In genomic region chr9:114978281-114979111, GRCm38 (mm10) we compare ENCODE assay signal across 8 mouse cellular contexts. TPM values are rescaled to one million over a fixed set of nuclear protein-coding genes. Genes with fewer than 3 reads are reported as not detected.
DNase-seq lines count a peak whose midpoint lies in the region; ATAC-seq and TF ChIP-seq lines count a peak whose summit lies in the region.

Osbpl10 (plus strand) TSS chr9:114978569.

- TF ChIP-seq CTCF in midbrain, postnatal 0 days (IDR thresholded peaks at IDR 0.05): peak; percentile 59

- peak within 1 kb of the TSS; percentile 80 for H3K4me3 ChIP-seq in heart, embryonic 12.5 days
- peak within 1 kb of the TSS; percentile 78 for H3K4me3 ChIP-seq in kidney, embryonic 16.5 days (ENCODE audit: low read length)
- H3K4me3 ChIP-seq in midbrain, postnatal 0 days (ENCODE audit: low read depth, low read length): peak within 1 kb of the TSS; percentile 76

- peak within 1 kb of the TSS; percentile 85 for H3K4me2 ChIP-seq in heart, embryonic 12.5 days
- peak within 1 kb of the TSS; percentile 94 for H3K4me2 ChIP-seq in kidney, embryonic 16.5 days (replicated peaks; ENCODE audit: low read depth, low read length)
- peak within 1 kb of the TSS; percentile 75 for H3K4me2 ChIP-seq in midbrain, postnatal 0 days (ENCODE audit: low read depth, low read length, poor library complexity, severe bottlenecking)

- H3K4me1 ChIP-seq in heart, embryonic 12.5 days (replicated peaks): peaks cover 20% of the 10 kb centered on the region
- H3K4me1 ChIP-seq in kidney, embryonic 16.5 days (ENCODE audit: insufficient read depth, low read length): peaks cover 21% of the 10 kb centered on the region
- peaks cover 9% of the 10 kb centered on the region; the same call in 1 of the 2 replicates for H3K4me1 ChIP-seq in midbrain, postnatal 0 days (ENCODE audit: insufficient read depth, low read length)

- no peaks in the 10 kb centered on the region for H3K36me3 ChIP-seq in heart, embryonic 12.5 days
- no peaks in the 10 kb centered on the region for H3K36me3 ChIP-seq in kidney, embryonic 16.5 days (ENCODE audit: insufficient read depth, low read length)
- no peaks in the 10 kb centered on the region for H3K36me3 ChIP-seq in midbrain, postnatal 0 days (ENCODE audit: insufficient read depth, low read length)

- peaks cover 11% of the 10 kb centered on the region for H3K27me3 ChIP-seq in heart, embryonic 12.5 days (replicated peaks)
- H3K27me3 ChIP-seq in kidney, embryonic 16.5 days (ENCODE audit: insufficient read depth, low read length): no peaks in the 10 kb centered on the region
- H3K27me3 ChIP-seq in midbrain, postnatal 0 days (ENCODE audit: insufficient read depth, low read length): no peaks in the 10 kb centered on the region; the same call in 1 of the 2 replicates

- H3K27ac ChIP-seq in heart, embryonic 12.5 days (ENCODE audit: poor library complexity, severe bottlenecking): peak within 1 kb of the TSS; percentile 78
- peak within 1 kb of the TSS; percentile 85 for H3K27ac ChIP-seq in kidney, embryonic 16.5 days (ENCODE audit: low read length)
- H3K27ac ChIP-seq in midbrain, postnatal 0 days (ENCODE audit: low read depth, low read length): peak within 1 kb of the TSS; percentile 65

- no peaks in the 10 kb centered on the region for H3K9me3 ChIP-seq in heart, embryonic 12.5 days (replicated peaks)
- no peaks in the 10 kb centered on the region for H3K9me3 ChIP-seq in kidney, embryonic 16.5 days (ENCODE audit: low read length)
- no peaks in the 10 kb centered on the region for H3K9me3 ChIP-seq in midbrain, postnatal 0 days (ENCODE audit: low read length)

- under 1% methylated on average over 63 of the region's 86 CpGs for WGBS in heart, embryonic 12.5 days
- WGBS in kidney, embryonic 16.5 days: under 1% methylated on average over 58 of the region's 86 CpGs
- WGBS in midbrain, postnatal 0 days: under 1% methylated on average over 48 of the region's 86 CpGs

- ATAC-seq in heart, embryonic 12.5 days (ENCODE audit: insufficient number of reproducible peaks, low FRiP score): peak; percentile 78
- ATAC-seq in kidney, embryonic 16.5 days (ENCODE audit: low FRiP score, low TSS enrichment): peak; percentile 89
- peak; percentile 79 for ATAC-seq in midbrain, postnatal 0 days (ENCODE audit: low FRiP score)

- DNase-seq in layer of hippocampus, adult 11-12 months (ENCODE audit: low spot score): peak; percentile 83
- DNase-seq in layer of hippocampus, adult 9-10 months (ENCODE audit: low spot score): no peak
- DNase-seq in fibroblast of lung, adult 2 months (ENCODE audit: low read depth): peak; percentile 40
- peak; percentile 58 for DNase-seq in liver
- peak; percentile 78 for DNase-seq in midbrain, postnatal 0 days (ENCODE audit: low spot score)
- peak; percentile 65 for DNase-seq in telencephalon, adult 2 months (ENCODE audit: low read depth, low spot score)

- peak within 1 kb of the TSS; percentile 85 for H3K9ac ChIP-seq in heart, embryonic 12.5 days
- H3K9ac ChIP-seq in kidney, embryonic 16.5 days (replicated peaks; ENCODE audit: low read length): peak within 1 kb of the TSS; percentile 84
- peak within 1 kb of the TSS; percentile 88 for H3K9ac ChIP-seq in midbrain, postnatal 0 days (replicated peaks; ENCODE audit: low read length, poor library complexity, severe bottlenecking)

RNA-seq across cellular contexts. Expression of gene Osbpl10, which starts in this region (rescaled TPM):
- 2.6 TPM in 2 replicates for polyA plus RNA-seq in heart, embryonic 12.5 days (2016; fragmentation: Nextera tagmentation; extraction: Ambion mirVana)
- polyA plus RNA-seq in kidney, embryonic 16.5 days (2015; fragmentation: Nextera tagmentation; extraction: Ambion mirVana): 2.8 and 3.1 TPM in 2 replicates
- total RNA-seq in midbrain, postnatal 0 days (2014; rRNA removed): 22.5 and 23.5 TPM in 2 replicates
- polyA plus RNA-seq in midbrain, postnatal 0 days (2015; fragmentation: Nextera tagmentation; extraction: Ambion mirVana): 3.0 and 3.2 TPM in 2 replicates
